Mouse (Mus musculus): ENCODE measurements at regions not wholly inside any gene's neighbourhood (a gene's known extent, or its start where the extent isn't known, plus 50 kb on each side); places are given as distances from the start of the nearest gene placed in this dataset.

DNA sequence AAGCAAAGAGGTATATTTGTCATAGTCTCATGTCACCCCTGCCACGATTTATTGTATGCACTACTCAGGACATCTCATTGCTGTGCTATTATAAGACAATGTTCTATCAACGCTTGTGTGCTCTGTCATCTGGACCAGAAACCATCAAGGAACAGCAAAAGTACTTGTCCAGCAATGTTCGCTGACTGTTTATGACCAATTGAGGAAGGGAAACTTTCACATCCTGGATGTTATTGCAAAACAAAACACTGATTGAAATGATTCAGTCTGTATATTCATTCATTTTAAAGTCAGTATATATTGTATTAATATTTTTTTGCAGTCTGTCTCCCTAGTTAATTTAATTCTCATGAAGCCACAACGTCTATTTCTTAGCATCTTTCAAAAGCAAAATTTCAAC is 244.5 kb upstream of the Tyrp1 start:
- no peak overlapping the region for H3K4me3 ChIP-seq (ENCODE audit: low read depth, low read length)
- no peaks in the 10 kb centered on the region for H3K36me3 ChIP-seq (ENCODE audit: control insufficient read depth, insufficient read depth, low read length)
- H3K4me1 ChIP-seq (ENCODE audit: control insufficient read depth, insufficient read depth, low read length) = no peaks in the 10 kb centered on the region
- H3K9ac ChIP-seq (ENCODE audit: low read depth, low read length) = no peak overlapping the region
- H3K4me2 ChIP-seq (ENCODE audit: low read depth, low read length) = no peak overlapping the region
- no peaks in the 10 kb centered on the region for H3K27me3 ChIP-seq (replicated peaks; ENCODE audit: control insufficient read depth, insufficient read depth, low read length)
- H3K9me3 ChIP-seq (ENCODE audit: control insufficient read depth, low read length) = no peaks in the 10 kb centered on the region
- no peak for DNase-seq (ENCODE audit: low spot score)
- H3K27ac ChIP-seq (replicated peaks; ENCODE audit: low read depth, low read length) = no peak overlapping the region
- no peak for ATAC-seq (ENCODE audit: low read depth)
- WGBS = 81% methylated on average over 4 of the region's 4 CpGs

DNA sequence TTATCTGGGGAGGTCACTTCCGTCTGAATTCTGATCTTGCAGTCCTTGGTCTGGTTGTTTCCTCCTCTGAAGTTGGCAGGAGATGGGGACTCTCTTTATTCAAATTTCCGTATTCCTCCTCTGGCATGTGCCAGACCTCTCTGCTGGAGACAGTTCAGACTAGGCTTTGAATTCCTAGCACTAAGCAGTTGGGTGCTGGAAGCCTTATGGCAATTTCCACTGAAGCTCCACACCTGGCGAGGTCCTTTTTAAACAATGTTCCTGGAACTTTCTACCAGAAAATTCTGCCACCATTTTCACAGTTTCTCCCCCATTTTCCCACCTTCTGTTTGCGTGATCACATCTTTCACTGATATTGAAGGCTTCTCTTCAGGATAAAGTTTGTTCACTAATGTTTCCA is 205.7 kb upstream of the Tyrp1 start:
- Histone ChIP-seq H3K4me2 (ENCODE audit: low read depth, low read length) (no peak overlapping the region), H3K9me3 (ENCODE audit: control insufficient read depth, low read length) (no peaks in the 10 kb centered on the region), H3K4me1 (ENCODE audit: control insufficient read depth, insufficient read depth, low read length) (no peaks in the 10 kb centered on the region), H3K36me3 (ENCODE audit: control insufficient read depth, insufficient read depth, low read length) (no peaks in the 10 kb centered on the region), H3K27me3 (replicated peaks; ENCODE audit: control insufficient read depth, insufficient read depth, low read length) (no peaks in the 10 kb centered on the region), H3K9ac (ENCODE audit: low read depth, low read length) (no peak overlapping the region), H3K4me3 (ENCODE audit: low read depth, low read length) (no peak overlapping the region), H3K27ac (replicated peaks; ENCODE audit: low read depth, low read length) (no peak overlapping the region)
- no peak for ATAC-seq (ENCODE audit: low read depth)
- DNase-seq (ENCODE audit: low spot score) = no peak
- 73% methylated on average over 4 of the region's 4 CpGs for WGBS

DNA sequence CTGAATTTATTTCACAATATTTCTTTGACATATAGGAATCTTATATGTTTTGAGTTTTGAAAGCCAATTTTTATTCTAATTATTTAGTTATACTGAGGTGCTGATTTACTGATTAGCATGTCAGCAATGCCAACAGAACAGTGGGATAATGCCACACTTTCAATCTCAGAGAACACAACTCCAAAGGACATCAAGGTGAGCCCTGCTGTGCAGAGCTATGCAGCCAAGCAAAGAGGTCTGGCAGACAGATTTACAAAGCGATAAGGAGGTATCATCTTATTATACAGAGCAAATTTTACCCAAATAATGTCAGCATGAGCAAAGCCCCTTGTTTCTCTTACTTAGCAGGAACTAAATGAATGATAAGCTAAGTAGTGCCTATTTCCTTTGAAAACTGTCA is 204.7 kb upstream of the Tyrp1 start:
- no peaks in the 10 kb centered on the region for H3K4me1 ChIP-seq (ENCODE audit: control insufficient read depth, insufficient read depth, low read length)
- no peak for ATAC-seq (ENCODE audit: low read depth)
- no peak overlapping the region for H3K27ac ChIP-seq (replicated peaks; ENCODE audit: low read depth, low read length)
- no peaks in the 10 kb centered on the region for H3K9me3 ChIP-seq (ENCODE audit: control insufficient read depth, low read length)
- H3K4me3 ChIP-seq (ENCODE audit: low read depth, low read length) = no peak overlapping the region
- WGBS = 76% methylated on average over 1 of the region's 1 CpGs
- no peak for DNase-seq (ENCODE audit: low spot score)
- no peak overlapping the region for H3K4me2 ChIP-seq (ENCODE audit: low read depth, low read length)
- no peak overlapping the region for H3K9ac ChIP-seq (ENCODE audit: low read depth, low read length)
- H3K27me3 ChIP-seq (replicated peaks; ENCODE audit: control insufficient read depth, insufficient read depth, low read length) = no peaks in the 10 kb centered on the region
- H3K36me3 ChIP-seq (ENCODE audit: control insufficient read depth, insufficient read depth, low read length) = no peaks in the 10 kb centered on the region

- H3K36me3 ChIP-seq (ENCODE audit: control insufficient read depth, insufficient read depth, low read length) = no peaks in the 10 kb centered on the region
- ATAC-seq (ENCODE audit: low read depth) = no peak
- no peaks in the 10 kb centered on the region for H3K4me1 ChIP-seq (ENCODE audit: control insufficient read depth, insufficient read depth, low read length)
- H3K9me3 ChIP-seq (ENCODE audit: control insufficient read depth, low read length) = no peaks in the 10 kb centered on the region
- H3K27me3 ChIP-seq (replicated peaks; ENCODE audit: control insufficient read depth, insufficient read depth, low read length) = no peaks in the 10 kb centered on the region
- no peak overlapping the region for H3K4me2 ChIP-seq (ENCODE audit: low read depth, low read length)
- H3K9ac ChIP-seq (ENCODE audit: low read depth, low read length) = no peak overlapping the region
- no peak for DNase-seq (ENCODE audit: low spot score)
- no peak overlapping the region for H3K27ac ChIP-seq (replicated peaks; ENCODE audit: low read depth, low read length)
- no peak overlapping the region for H3K4me3 ChIP-seq (ENCODE audit: low read depth, low read length)
Observed at GRCm38 (mm10) chr4:80630260-80630659, 203.7 kb upstream of the Tyrp1 start.

GRCm38 (mm10) chr4:80631041-80631440 is 202.9 kb upstream of the Tyrp1 start:
- no peak for ATAC-seq (ENCODE audit: low read depth)
- H3K27me3 ChIP-seq (replicated peaks; ENCODE audit: control insufficient read depth, insufficient read depth, low read length) = no peaks in the 10 kb centered on the region
- H3K9me3 ChIP-seq (ENCODE audit: control insufficient read depth, low read length) = no peaks in the 10 kb centered on the region
- H3K9ac ChIP-seq (ENCODE audit: low read depth, low read length) = no peak overlapping the region
- H3K4me3 ChIP-seq (ENCODE audit: low read depth, low read length) = no peak overlapping the region
- H3K4me2 ChIP-seq (ENCODE audit: low read depth, low read length) = no peak overlapping the region
- 77% methylated on average over 4 of the region's 4 CpGs for WGBS
- no peak for DNase-seq (ENCODE audit: low spot score)
- no peak overlapping the region for H3K27ac ChIP-seq (replicated peaks; ENCODE audit: low read depth, low read length)
- H3K36me3 ChIP-seq (ENCODE audit: control insufficient read depth, insufficient read depth, low read length) = no peaks in the 10 kb centered on the region
- no peaks in the 10 kb centered on the region for H3K4me1 ChIP-seq (ENCODE audit: control insufficient read depth, insufficient read depth, low read length)

- Histone ChIP-seq H3K9ac (ENCODE audit: low read depth, low read length) (no peak overlapping the region), H3K4me3 (ENCODE audit: low read depth, low read length) (no peak overlapping the region), H3K36me3 (ENCODE audit: control insufficient read depth, insufficient read depth, low read length) (no peaks in the 10 kb centered on the region), H3K4me2 (ENCODE audit: low read depth, low read length) (no peak overlapping the region), H3K27ac (replicated peaks; ENCODE audit: low read depth, low read length) (no peak overlapping the region), H3K27me3 (replicated peaks; ENCODE audit: control insufficient read depth, insufficient read depth, low read length) (no peaks in the 10 kb centered on the region), H3K4me1 (ENCODE audit: control insufficient read depth, insufficient read depth, low read length) (no peaks in the 10 kb centered on the region), H3K9me3 (ENCODE audit: control insufficient read depth, low read length) (no peaks in the 10 kb centered on the region)
- no peak for ATAC-seq (ENCODE audit: low read depth)
- no peak for DNase-seq (ENCODE audit: low spot score)
- 74% methylated on average over 4 of the region's 4 CpGs for WGBS
Observed at GRCm38 (mm10) chr4:80631441-80631840, 202.5 kb upstream of the Tyrp1 start.

- Histone ChIP-seq H3K4me2 (ENCODE audit: low read depth, low read length) (no peak overlapping the region), H3K4me1 (ENCODE audit: control insufficient read depth, insufficient read depth, low read length) (no peaks in the 10 kb centered on the region), H3K27me3 (replicated peaks; ENCODE audit: control insufficient read depth, insufficient read depth, low read length) (no peaks in the 10 kb centered on the region), H3K36me3 (ENCODE audit: control insufficient read depth, insufficient read depth, low read length) (no peaks in the 10 kb centered on the region), H3K4me3 (ENCODE audit: low read depth, low read length) (no peak overlapping the region), H3K9me3 (ENCODE audit: control insufficient read depth, low read length) (no peaks in the 10 kb centered on the region), H3K9ac (ENCODE audit: low read depth, low read length) (no peak overlapping the region), H3K27ac (replicated peaks; ENCODE audit: low read depth, low read length) (no peak overlapping the region)
- ATAC-seq (ENCODE audit: low read depth) (no peak), DNase-seq (ENCODE audit: low spot score) (no peak)
Observed at GRCm38 (mm10) chr4:80638381-80638780, 195.5 kb upstream of the Tyrp1 start.
